Mouse (Mus musculus): ENCODE data around the gene Pusl1. TPM values are rescaled to one million over a fixed set of nuclear protein-coding genes. Genes with fewer than 3 reads are reported as not detected.
A peak's percentile ranks its signal among the peaks of the same experiment; 100 is the strongest.

Gene Pusl1
- total and polyA plus RNA-seq, 3 experiments: 9.4 to 31.3 (median 10.1) TPM

DNA sequence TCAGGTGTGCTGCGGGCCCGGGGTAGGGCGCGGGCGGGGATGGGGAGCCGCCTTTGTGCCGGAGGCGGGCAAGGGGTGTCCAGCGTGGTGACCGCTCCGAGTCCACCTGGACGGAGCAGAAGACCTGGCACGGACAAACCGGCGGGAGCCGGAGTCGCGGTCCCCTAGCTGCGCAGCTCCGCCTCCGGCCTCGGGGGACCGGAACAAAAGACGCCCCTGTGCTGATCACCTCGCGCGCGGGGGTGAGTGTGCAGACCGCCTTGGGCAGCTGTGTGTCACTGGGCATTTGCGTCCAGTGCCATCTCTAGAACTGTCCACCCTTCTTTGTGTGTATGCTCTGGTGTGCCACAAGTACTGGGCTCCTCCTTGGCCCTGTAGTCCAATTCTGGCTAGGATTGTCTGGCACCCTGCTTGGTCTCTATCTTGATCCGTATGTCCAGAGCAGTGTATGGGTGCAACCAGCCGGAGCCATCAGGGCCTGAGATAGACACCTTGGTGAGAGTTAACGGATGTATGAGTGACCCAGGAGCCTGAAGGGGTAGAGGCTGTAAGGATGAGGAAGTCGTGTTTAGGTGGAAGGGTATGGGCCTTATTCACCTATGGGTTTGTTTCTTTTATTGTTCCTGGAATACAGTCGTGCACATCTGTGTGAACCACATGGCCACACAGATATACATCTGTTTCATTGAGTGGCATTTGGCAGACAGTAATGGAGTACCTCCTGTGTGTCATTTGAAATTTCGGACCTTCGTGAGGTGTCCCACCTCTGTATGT is 1.0 kb upstream of the Pusl1 start:
- no peaks in the 10 kb centered on the region for H3K27me3 ChIP-seq (ENCODE audit: control insufficient read depth, insufficient read depth, low read length)
- H3K79me2 ChIP-seq (replicated peaks; ENCODE audit: control insufficient read depth, insufficient read depth, low read length): peaks cover 10% of the 10 kb centered on the region; the same call in 1 of the 2 replicates
- H3K4me1 ChIP-seq (ENCODE audit: control insufficient read depth, insufficient read depth, low read length): peaks cover 27% of the 10 kb centered on the region
- TF ChIP-seq POLR2A (IDR thresholded peaks at IDR 0.05; ENCODE audit: insufficient read depth, low read depth, low read length): no peak
- TF ChIP-seq CTCF (IDR thresholded peaks at IDR 0.05): no peak
- no peak for TF ChIP-seq EP300 (IDR thresholded peaks at IDR 0.05; ENCODE audit: insufficient read depth, low read depth, low read length)
- intact Hi-C loops (cut with DNase I): loop anchor here (2.0 to 5.0 kb wide), 3 partner anchors 24 to 220 kb away; partner anchors contain the start of genes Cptp, Ints11 and Ube2j2
- DNase-seq: no peak
- peak overlapping the region; percentile 98 for H3K9ac ChIP-seq (ENCODE audit: low read depth, low read length)
- H3K27ac ChIP-seq: peak overlapping the region; percentile 96
- peak overlapping the region; percentile 96 for H3K4me3 ChIP-seq
- peaks cover 3% of the 10 kb centered on the region for H3K36me3 ChIP-seq (ENCODE audit: control insufficient read depth, insufficient read depth, low read length)
- 5% methylated on average over 37 of the region's 37 CpGs for WGBS

DNA sequence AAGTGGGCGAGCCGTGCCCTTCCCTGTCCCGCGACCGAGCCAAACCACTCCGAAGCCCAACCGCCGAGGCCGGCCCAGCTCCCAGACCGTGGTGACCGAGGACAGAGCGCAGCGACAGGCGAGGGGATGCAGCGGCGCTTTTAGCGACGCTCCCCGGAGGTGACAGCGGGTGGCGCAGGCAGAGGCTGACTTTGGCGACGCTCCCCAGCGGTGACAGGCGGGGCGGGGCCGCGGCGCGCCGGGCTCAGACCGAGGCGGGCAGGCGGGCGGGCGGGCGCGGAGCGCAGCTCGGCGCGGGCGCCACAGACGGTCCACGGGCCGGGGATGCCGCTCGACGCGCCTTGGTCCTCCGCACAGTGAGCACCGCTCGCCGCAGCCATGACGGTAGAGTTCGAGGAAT is 436 bp upstream of the Pusl1 start:
- Histone ChIP-seq H3K36me3 (ENCODE audit: control insufficient read depth, insufficient read depth, low read length) (peaks cover 3% of the 10 kb centered on the region), H3K27me3 (ENCODE audit: control insufficient read depth, insufficient read depth, low read length) (no peaks in the 10 kb centered on the region), H3K9ac (ENCODE audit: low read depth, low read length) (peak overlapping the region; percentile 98), H3K27ac (peak overlapping the region; percentile 96), H3K79me2 (replicated peaks; ENCODE audit: control insufficient read depth, insufficient read depth, low read length) (peaks cover 10% of the 10 kb centered on the region; the same call in 1 of the 2 replicates), H3K4me3 (peak overlapping the region; percentile 96), H3K4me1 (ENCODE audit: control insufficient read depth, insufficient read depth, low read length) (peaks cover 27% of the 10 kb centered on the region)
- peak; percentile 49 for TF ChIP-seq POLR2A (IDR thresholded peaks at IDR 0.05; ENCODE audit: insufficient read depth, low read depth, low read length)
- TF ChIP-seq CTCF (IDR thresholded peaks at IDR 0.05): peak; percentile 54
- no peak for TF ChIP-seq EP300 (IDR thresholded peaks at IDR 0.05; ENCODE audit: insufficient read depth, low read depth, low read length)
- WGBS: under 1% methylated on average over 55 of the region's 56 CpGs
- intact Hi-C loops (cut with DNase I): loop anchor here (2.0 to 5.0 kb wide), 3 partner anchors 23 to 220 kb away; partner anchors contain the start of genes Cptp, Ints11 and Ube2j2
- peak; percentile 90 to 92 for DNase-seq

DNA sequence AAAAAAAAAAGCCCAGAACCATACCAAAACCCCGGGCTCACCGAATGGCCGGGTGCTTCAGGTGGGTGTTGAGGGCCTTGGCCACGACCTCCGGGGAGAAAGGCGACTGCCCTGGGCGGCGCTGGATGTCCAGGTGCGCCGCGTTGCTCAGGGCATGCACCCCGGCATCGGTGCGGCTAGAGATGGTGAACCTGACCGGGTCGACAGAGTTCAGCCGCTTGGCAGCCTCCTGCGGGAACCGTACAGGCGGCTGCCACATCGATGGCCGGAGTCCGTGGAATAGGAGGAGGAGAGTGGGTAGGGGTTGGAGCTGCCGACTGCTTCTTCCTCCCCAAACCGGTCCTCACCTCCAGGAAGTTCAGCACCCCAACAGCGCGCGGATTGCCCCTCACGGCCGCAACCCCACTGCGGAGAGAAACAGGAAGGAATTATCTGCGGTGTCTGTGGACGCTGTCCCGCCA is 540 bp downstream of the Pusl1 start:
- H3K4me3 ChIP-seq: peak overlapping the region; percentile 96
- peaks cover 26% of the 10 kb centered on the region for H3K4me1 ChIP-seq (ENCODE audit: control insufficient read depth, insufficient read depth, low read length)
- H3K79me2 ChIP-seq (replicated peaks; ENCODE audit: control insufficient read depth, insufficient read depth, low read length): peaks cover 10% of the 10 kb centered on the region; the same call in 1 of the 2 replicates
- H3K27ac ChIP-seq: peak overlapping the region; percentile 96
- DNase-seq: no peak
- TF ChIP-seq POLR2A (IDR thresholded peaks at IDR 0.05; ENCODE audit: insufficient read depth, low read depth, low read length) (no peak), CTCF (IDR thresholded peaks at IDR 0.05) (no peak), EP300 (IDR thresholded peaks at IDR 0.05; ENCODE audit: insufficient read depth, low read depth, low read length) (no peak)
- peak overlapping the region; percentile 66 for H3K9ac ChIP-seq (ENCODE audit: low read depth, low read length)
- H3K27me3 ChIP-seq (ENCODE audit: control insufficient read depth, insufficient read depth, low read length): no peaks in the 10 kb centered on the region
- H3K36me3 ChIP-seq (ENCODE audit: control insufficient read depth, insufficient read depth, low read length): peaks cover 3% of the 10 kb centered on the region
- WGBS: 1% methylated on average over 34 of the region's 34 CpGs
- intact Hi-C loops (cut with DNase I): loop anchor here (5.0 kb wide), 1 partner anchor 221 kb away; no protein-coding TSS in a partner anchor

DNA sequence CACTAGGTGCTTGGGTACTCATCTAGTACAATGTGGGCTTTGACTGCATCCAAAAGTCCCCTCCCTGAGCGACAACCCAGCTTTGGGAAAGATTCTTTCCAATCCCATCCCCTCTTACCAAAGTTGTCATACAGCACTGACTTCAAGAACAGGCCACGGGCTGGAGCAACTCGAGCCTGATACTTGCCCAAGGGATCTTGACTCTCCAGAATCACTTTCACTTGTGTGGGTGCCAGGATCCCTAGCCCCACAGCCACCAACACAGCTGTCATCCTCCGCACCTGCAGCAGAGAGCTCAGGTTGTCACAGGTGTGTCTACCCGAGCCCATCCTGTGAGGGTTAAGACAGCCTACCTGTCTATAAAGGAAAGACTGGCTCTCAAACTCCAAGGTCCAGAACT is 2.3 kb downstream of the Pusl1 start:
- intact Hi-C loops (cut with DNase I): no loop called here
- no peak overlapping the region for H3K9ac ChIP-seq (ENCODE audit: low read depth, low read length)
- peak; percentile 1 to 15 for DNase-seq
- H3K79me2 ChIP-seq (replicated peaks; ENCODE audit: control insufficient read depth, insufficient read depth, low read length): peaks cover 10% of the 10 kb centered on the region; the same call in 1 of the 2 replicates
- H3K4me1 ChIP-seq (ENCODE audit: control insufficient read depth, insufficient read depth, low read length): peaks cover 18% of the 10 kb centered on the region
- H3K27ac ChIP-seq: no peak overlapping the region
- TF ChIP-seq POLR2A (IDR thresholded peaks at IDR 0.05; ENCODE audit: insufficient read depth, low read depth, low read length): no peak
- TF ChIP-seq EP300 (IDR thresholded peaks at IDR 0.05; ENCODE audit: insufficient read depth, low read depth, low read length): no peak
- TF ChIP-seq CTCF (IDR thresholded peaks at IDR 0.05): no peak
- H3K4me3 ChIP-seq: no peak overlapping the region
- WGBS: 88% methylated on average over 5 of the region's 5 CpGs
- H3K27me3 ChIP-seq (ENCODE audit: control insufficient read depth, insufficient read depth, low read length): no peaks in the 10 kb centered on the region
- no peaks in the 10 kb centered on the region; the same call in 1 of the 2 replicates for H3K36me3 ChIP-seq (ENCODE audit: control insufficient read depth, insufficient read depth, low read length)

DNA sequence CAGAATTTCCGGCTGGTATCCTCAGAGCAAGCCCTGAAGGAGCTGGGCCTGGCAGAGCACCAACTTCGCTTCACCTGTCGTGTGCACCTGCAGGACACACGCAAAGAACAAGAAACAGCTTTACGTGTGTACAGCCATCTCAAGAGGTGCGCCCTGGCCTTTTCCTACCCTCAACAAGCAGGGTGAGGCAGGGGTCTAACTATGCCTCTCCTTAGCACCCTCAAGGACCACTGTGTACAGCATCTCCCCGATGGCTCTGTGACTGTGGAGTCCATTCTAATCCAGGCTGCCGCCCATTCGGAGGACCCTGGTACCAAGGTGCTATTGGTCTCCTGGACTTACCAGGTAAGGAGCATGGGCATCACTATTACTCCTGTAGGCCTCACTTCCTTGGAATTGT is 3.4 kb downstream of the Pusl1 start:
- TF ChIP-seq EP300 (IDR thresholded peaks at IDR 0.05; ENCODE audit: insufficient read depth, low read depth, low read length): no peak
- intact Hi-C loops (cut with DNase I): no loop called here
- peaks cover 12% of the 10 kb centered on the region for H3K4me1 ChIP-seq (ENCODE audit: control insufficient read depth, insufficient read depth, low read length)
- H3K79me2 ChIP-seq (replicated peaks; ENCODE audit: control insufficient read depth, insufficient read depth, low read length): peaks cover 9% of the 10 kb centered on the region; the same call in 1 of the 2 replicates
- H3K9ac ChIP-seq (ENCODE audit: low read depth, low read length): no peak overlapping the region
- H3K36me3 ChIP-seq (ENCODE audit: control insufficient read depth, insufficient read depth, low read length): peaks cover 2% of the 10 kb centered on the region; the same call in 1 of the 2 replicates
- DNase-seq: peak in 1 of 2 experiments; percentile 13
- H3K27ac ChIP-seq: no peak overlapping the region
- H3K4me3 ChIP-seq: no peak overlapping the region
- 95% methylated on average over 9 of the region's 9 CpGs for WGBS
- no peaks in the 10 kb centered on the region for H3K27me3 ChIP-seq (ENCODE audit: control insufficient read depth, insufficient read depth, low read length)

DNA sequence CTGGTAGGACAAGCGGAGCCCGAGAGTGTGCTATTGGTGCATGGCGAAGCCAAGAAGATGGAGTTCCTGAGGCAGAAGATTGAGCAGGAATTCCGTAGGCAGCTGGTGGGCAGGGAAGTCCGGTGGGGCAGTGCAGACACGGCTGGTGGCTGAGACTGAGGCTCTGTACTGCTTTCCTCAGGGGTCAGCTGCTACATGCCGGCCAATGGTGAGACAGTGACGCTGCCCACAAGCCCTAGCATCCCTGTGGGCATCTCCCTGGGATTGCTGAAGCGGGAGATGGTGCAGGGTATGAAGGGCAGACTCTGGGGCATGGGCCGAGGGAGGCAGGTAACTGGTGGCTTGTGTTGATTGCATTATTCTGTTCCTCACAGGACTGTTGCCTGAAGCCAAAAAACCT is 3.9 kb downstream of the Pusl1 start:
- no peak overlapping the region for H3K27ac ChIP-seq
- H3K36me3 ChIP-seq (ENCODE audit: control insufficient read depth, insufficient read depth, low read length): peaks cover 6% of the 10 kb centered on the region
- no peak overlapping the region for H3K4me3 ChIP-seq
- no peak for TF ChIP-seq POLR2A (IDR thresholded peaks at IDR 0.05; ENCODE audit: insufficient read depth, low read depth, low read length)
- no peak for TF ChIP-seq EP300 (IDR thresholded peaks at IDR 0.05; ENCODE audit: insufficient read depth, low read depth, low read length)
- no peak for TF ChIP-seq CTCF (IDR thresholded peaks at IDR 0.05)
- 87% methylated on average over 10 of the region's 10 CpGs for WGBS
- DNase-seq: no peak
- H3K27me3 ChIP-seq (ENCODE audit: control insufficient read depth, insufficient read depth, low read length): no peaks in the 10 kb centered on the region
- H3K9ac ChIP-seq (ENCODE audit: low read depth, low read length): no peak overlapping the region
- peaks cover 7% of the 10 kb centered on the region; the same call in 1 of the 2 replicates for H3K79me2 ChIP-seq (replicated peaks; ENCODE audit: control insufficient read depth, insufficient read depth, low read length)
- peaks cover 12% of the 10 kb centered on the region for H3K4me1 ChIP-seq (ENCODE audit: control insufficient read depth, insufficient read depth, low read length)
- intact Hi-C loops (cut with DNase I): no loop called here
